Mouse (Mus musculus) adrenal gland, adult 2 months (tissue): ENCODE measurements at regions not wholly inside any gene's neighbourhood (a gene's known extent, or its start where the extent isn't known, plus 50 kb on each side); places are given as distances from the start of the nearest gene placed in this dataset.

Experiments
- DNase-seq: peaks from one replicate; pipeline ENCODE4 v3.0.0; 2021

- DNase-seq: no peak
Measured at GRCm38 (mm10) chr10:125794504-125794903, 171.5 kb upstream of the Lrig3 start.

GRCm38 (mm10) chr10:125795323-125795722 lies 170.6 kb upstream of the Lrig3 start:
- DNase-seq: no peak

- no peak for DNase-seq
Measured at GRCm38 (mm10) chr10:125798678-125799077, 167.3 kb upstream of the Lrig3 start.

- no peak for DNase-seq
Measured at GRCm38 (mm10) chr10:125800572-125801114, 165.3 kb upstream of the Lrig3 start.

GRCm38 (mm10) chr10:125801450-125801849 lies 164.5 kb upstream of the Lrig3 start:
- no peak for DNase-seq

- no peak for DNase-seq
Measured at GRCm38 (mm10) chr10:125802923-125803583, 162.9 kb upstream of the Lrig3 start.

- DNase-seq: no peak
Measured at GRCm38 (mm10) chr10:125809763-125810361, 156.1 kb upstream of the Lrig3 start.

- no peak for DNase-seq
Measured at GRCm38 (mm10) chr10:125810590-125810989, 155.4 kb upstream of the Lrig3 start.

- DNase-seq: no peak
Measured at GRCm38 (mm10) chr10:125814191-125814887, 151.6 kb upstream of the Lrig3 start.

- no peak for DNase-seq
Measured at GRCm38 (mm10) chr10:125832134-125832533, 133.8 kb upstream of the Lrig3 start.

- no peak for DNase-seq
Measured at GRCm38 (mm10) chr10:125832764-125833163, 133.2 kb upstream of the Lrig3 start.

GRCm38 (mm10) chr10:125833989-125834388 lies 132.0 kb upstream of the Lrig3 start:
- no peak for DNase-seq

GRCm38 (mm10) chr10:125838982-125839381 lies 127.0 kb upstream of the Lrig3 start:
- DNase-seq: no peak

GRCm38 (mm10) chr10:125839621-125840141 lies 126.3 kb upstream of the Lrig3 start:
- DNase-seq: no peak

- no peak for DNase-seq
Measured at GRCm38 (mm10) chr10:125840388-125840787, 125.6 kb upstream of the Lrig3 start.

GRCm38 (mm10) chr10:125844336-125844865 lies 121.6 kb upstream of the Lrig3 start:
- no peak for DNase-seq

- no peak for DNase-seq
Measured at GRCm38 (mm10) chr10:125845014-125845514, 120.9 kb upstream of the Lrig3 start.

- no peak for DNase-seq
Measured at GRCm38 (mm10) chr10:125850370-125850769, 115.6 kb upstream of the Lrig3 start.

GRCm38 (mm10) chr10:125861734-125862133 lies 104.2 kb upstream of the Lrig3 start:
- no peak for DNase-seq

GRCm38 (mm10) chr10:125866346-125866745 lies 99.6 kb upstream of the Lrig3 start:
- DNase-seq: no peak

GRCm38 (mm10) chr10:125884563-125884962 lies 81.4 kb upstream of the Lrig3 start:
- no peak for DNase-seq

- DNase-seq: no peak
Measured at GRCm38 (mm10) chr10:125885796-125886195, 80.2 kb upstream of the Lrig3 start.
